Mouse (Mus musculus) G1E-ER4 (cell line): ENCODE measurements around the gene Ppp1r10. TPM values are rescaled to one million over a fixed set of nuclear protein-coding genes. Genes with fewer than 3 reads are reported as not detected.

Experiments used
- GATA1 ChIP-seq: IDR thresholded peaks from one replicate; pipeline ENCODE4 v1.8.0; 2012; ENCODE audit warnings: low read length, inconsistent platforms
- polyA plus RNA-seq: library from polyadenylated mRNA; stranded (reverse); fragments of >175 nt; gene quantifications from 2 replicates; pipeline ENCODE4 v1.2.3, GENCODE M21; 2012

The Ppp1r10 gene
- polyA plus RNA-seq, 1 experiment: 54.1 TPM

DNA sequence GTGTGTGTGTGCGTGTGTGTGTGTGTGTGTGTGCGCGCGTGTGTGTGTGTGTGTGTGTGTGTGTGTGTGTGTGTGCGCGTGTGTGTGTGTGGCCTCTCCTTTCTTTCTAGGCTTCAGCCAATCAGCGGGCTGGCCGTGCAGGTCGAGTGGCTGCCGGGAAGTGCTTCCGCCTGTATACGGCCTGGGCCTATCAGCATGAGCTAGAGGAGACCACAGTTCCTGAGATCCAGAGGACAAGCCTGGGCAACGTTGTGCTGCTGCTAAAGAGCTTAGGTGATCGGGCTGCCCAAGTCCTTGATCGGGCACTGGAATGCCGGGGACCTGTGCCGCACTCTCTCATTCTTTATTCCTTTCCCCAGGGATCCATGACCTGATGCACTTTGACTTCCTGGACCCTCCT is 28.5 kb upstream of the Ppp1r10 start:
- no peak for TF ChIP-seq GATA1

DNA sequence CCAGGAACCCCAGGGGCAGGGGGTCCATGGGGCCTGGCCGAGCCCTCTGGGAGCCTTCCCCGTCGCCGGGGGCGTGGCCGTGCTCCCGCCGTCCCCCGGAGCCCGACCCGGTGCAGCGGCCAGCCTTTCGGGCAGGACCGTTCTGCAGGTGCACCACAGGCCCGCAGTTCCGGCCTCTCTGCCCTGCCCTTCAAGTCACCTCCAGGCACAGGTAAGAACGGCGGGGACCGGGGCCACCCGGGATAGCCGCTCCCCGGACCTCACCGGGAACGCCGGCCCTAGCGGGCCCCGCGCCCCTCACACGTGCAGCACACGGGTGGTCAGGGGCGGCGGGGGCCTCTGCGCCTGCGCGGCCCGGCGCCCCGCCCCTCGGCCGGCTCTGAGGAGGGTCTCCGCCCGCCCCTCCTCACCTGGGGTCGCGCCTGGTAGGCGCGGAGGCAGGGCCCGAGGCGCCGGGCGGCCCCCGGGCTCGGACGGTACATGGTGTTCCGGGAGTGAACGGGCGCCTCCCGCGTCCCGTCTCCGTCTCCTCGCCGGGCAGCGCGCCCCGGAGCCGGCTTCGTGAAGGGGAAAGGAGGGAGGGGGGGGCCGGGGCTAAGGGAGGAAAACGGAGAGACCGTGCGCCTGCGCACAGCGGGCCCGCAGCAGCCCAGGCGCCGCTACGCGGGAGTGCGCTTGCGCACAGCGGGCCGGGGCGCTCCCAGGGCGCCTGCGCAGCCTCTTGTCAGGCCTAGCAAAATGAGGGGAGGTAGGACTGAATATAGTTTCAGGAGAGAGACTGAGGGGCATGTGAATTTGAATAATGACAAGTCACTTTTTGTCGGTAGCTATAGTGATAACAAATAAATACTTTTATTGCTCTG is 19.2 kb upstream of the Ppp1r10 start, which contains the start of gene 2310061I04Rik:
Gene 2310061I04Rik (minus strand): TSS at position 651 of the 863 bp plus-strand sequence.
- no peak for TF ChIP-seq GATA1

DNA sequence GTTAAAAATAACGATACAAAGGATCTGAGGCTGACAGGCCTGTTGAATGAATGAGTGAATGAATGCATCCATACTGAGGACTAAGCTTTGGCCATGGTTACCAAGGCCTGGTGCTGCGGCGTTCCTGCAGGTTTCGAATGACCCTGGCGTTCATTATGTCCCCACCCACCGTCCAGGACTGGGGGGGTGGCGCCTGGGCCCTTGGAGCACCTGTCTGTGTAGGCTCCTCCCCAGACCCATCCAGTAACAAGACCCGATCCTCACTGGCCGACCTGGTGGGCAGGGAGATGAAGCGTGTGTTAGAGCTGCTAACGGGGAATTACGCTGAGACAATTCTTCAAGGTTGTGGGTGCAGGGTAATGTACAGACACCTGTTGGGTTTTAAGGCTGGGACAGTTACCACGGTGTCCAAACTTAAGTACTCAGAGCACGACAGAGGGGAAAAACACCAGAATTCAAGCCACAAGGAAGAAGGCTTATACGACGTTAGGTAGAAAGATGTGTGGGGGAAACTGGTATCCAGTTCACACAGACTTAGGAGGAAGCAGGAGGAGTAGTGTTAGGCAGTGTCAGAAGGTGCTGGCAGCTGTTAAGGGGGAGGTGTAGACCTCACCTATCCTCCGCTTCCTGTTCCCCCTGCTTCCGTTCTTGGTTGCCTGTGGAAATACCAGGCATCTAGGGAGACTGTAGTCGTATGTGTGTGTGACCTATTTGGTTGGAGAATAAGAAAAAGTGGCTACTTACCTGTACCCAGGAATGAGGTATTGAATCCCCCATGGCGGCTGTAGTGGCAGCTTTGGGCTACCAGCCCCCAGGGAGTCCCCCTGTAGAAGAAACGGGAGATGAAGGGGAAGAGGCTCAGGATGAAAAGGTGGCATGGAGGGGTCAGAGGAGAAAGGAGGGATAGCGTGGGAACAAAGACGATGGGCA is 18.3 kb upstream of the Ppp1r10 start:
- TF ChIP-seq GATA1: no peak

DNA sequence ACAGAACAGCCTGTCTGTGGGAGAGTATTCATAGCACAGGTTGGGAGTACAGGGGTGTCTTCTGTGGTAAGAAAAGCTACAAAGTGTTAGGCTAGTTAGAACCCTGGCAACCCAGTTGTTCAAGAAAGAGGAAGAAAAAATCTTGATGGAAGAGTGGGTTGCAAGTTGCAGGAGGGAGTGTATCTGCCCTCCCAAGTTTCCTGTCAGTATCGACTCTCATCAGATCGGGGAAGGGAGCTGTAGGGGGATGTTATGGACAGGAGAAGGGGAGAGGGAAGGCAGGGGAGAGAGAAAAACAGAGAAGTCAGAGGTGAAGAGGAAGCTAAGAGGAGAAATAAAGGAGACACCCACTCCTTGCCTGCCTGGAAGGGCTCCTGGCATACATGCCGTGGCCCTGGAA is 15.6 kb upstream of the Ppp1r10 start:
- TF ChIP-seq GATA1: no peak

DNA sequence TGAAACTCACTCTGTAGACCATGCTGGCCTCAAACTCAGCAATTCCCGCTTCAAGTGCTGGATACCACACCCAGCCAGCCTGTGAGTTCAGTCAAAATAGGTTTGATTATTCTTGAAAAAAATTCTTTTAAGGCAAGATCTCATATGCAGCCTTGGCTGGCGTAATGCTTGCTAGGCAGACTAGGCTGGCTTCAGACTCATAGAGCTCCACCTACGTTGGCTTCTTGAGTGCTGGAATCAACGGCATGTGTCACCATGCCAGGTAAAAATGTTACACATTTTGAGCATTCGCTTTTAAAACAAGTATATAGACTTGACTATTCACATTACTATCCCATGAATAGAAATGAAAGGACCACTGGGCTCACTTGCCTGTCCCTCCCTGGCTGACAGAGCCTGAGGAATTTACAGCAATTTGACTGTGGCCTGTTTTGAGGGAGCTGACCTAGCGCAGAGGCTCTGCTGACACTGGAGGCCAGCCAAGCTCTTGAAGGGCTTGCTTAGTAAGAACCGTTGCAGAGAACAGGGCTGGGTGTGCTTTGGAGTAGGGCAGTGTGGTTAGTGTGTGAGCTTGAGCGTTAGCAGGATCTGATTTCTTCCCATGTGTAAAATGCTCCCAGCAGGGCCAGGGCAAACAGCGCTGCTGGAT is 12.8 kb upstream of the Ppp1r10 start:
- no peak for TF ChIP-seq GATA1

DNA sequence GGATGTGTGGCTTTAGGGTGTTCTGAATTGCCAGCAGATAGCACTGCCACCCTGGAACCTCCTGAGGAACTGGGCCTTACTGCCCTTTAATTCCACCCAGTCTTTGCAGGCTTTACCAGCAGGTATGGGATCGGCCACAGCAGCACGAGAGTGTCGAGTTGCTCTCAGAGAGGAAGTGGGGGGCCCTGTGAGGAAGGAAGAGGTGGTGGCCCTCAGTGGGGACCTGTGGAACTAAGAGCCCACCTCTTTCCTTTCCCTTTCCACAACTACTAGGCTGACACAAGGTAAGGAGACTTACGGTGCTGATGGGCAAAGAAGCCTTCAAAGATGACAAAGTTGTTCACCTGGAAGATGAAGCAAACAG is 12.3 kb upstream of the Ppp1r10 start:
- TF ChIP-seq GATA1: no peak

DNA sequence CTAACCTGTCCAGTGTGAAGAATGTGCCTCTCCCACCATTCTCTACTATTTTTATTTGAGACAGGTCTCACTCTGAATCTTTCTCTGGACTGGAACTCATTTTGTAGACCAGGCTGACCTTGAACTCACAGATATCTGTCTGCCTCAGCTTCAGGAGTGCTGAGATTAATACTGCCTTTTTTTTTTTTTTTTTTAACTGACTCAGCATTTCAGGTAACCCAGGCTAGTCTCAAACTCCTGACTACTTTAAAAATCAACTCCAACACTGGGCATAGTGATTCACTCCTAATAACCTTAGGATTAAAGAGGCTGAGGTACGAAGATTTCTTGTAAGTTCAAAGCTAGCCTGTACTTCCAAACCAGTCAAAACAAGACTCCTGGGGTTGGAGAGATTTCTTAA is 10.6 kb upstream of the Ppp1r10 start:
- TF ChIP-seq GATA1: no peak

DNA sequence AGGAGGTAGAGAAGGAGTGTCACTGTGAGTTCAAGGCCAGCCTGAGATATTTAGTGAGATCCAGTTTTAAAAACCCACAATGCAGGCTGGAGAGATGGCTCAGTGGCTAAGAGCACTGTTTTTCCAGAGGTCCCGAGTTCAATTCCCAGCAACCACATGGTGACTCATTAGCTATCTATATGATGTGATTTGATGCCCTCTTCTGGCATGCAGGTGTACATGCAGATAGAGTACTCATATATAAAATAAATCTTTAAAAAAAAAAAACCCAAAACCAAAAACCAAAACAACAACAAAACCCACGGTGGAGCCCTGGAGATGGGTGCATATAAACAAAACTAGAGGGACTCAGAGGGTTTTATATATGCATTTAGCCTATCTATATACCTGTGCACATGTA is 8.6 kb upstream of the Ppp1r10 start:
- no peak for TF ChIP-seq GATA1

DNA sequence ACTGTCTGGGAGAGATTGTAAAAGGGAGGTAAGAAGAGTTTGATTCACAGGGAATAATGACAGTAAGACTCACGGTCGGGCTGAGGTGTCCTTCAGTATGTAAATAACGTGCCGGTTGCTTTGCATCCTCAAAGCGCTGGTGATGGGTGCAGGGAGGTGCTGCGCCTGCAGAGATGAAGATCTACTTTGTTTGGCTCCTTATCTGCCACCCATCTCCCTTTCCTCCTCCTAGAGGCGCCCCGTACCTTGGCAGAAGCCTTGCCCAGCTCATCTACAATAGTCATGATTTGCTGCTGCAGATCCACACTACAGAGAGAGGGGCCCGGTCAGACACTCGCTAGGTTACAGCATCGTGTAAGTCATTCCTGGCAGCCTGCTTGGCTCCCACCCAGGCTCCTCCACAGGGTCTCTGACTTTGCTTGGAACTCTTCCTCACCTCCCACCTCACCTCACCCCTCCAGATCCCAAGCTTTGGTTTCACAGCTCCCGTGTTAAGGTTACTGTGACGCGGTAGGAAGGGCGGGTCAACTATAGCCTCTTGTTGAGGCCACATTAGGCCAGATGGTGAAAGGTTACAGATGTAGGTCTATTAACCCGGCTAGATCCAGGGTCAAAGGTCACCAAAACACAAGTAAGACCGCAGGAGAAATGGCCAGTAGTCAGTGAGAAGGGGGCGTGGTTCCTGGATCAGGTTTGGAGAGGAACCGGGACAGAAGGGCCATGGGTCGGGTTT is 6.9 kb upstream of the Ppp1r10 start:
- no peak for TF ChIP-seq GATA1

DNA sequence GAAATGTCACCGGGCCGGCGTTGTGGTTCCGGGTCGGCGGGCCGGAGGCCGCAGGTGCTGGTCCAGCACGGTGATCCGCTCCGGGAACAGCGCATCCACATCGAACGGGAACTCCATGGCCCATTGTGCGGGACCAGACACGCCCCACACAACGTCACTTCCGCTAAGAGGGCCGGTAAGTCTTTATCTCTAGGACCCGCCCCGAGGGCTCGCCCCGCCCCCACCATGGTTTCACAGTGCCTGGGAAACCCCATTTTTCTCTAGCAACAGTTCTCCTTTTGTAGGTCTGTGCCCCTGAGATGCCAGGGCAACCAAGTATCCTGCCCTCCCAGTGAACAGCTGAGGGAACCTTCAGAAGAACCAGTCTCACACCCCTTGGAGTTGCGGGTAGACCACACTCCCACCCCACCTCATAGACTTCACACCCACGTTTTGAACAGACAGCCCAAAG is 6.3 kb upstream of the Ppp1r10 start, which contains the start of gene Atat1:
Gene Atat1 (minus strand): TSS at position 157 of the 451 bp plus-strand sequence.
- TF ChIP-seq GATA1: no peak

DNA sequence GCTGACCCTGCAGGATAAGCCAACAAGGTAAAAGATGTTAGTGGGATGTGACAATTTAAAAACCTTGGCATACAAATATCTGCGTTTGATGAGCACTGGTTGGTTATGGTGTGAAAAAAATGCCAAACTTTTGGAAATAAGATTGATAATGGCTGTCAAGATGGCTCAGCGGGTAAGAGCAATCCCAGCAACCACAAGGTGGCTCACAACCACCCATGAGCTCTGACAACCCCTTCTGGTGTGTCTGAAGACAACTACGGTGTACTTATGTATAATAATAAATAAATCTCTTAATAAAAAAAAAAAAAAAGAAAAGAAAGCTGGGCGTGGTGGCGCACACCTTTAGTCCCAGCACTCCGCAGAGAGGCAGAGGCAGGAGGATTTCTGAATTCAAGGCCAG is 1.3 kb upstream of the Ppp1r10 start:
- no peak for TF ChIP-seq GATA1

DNA sequence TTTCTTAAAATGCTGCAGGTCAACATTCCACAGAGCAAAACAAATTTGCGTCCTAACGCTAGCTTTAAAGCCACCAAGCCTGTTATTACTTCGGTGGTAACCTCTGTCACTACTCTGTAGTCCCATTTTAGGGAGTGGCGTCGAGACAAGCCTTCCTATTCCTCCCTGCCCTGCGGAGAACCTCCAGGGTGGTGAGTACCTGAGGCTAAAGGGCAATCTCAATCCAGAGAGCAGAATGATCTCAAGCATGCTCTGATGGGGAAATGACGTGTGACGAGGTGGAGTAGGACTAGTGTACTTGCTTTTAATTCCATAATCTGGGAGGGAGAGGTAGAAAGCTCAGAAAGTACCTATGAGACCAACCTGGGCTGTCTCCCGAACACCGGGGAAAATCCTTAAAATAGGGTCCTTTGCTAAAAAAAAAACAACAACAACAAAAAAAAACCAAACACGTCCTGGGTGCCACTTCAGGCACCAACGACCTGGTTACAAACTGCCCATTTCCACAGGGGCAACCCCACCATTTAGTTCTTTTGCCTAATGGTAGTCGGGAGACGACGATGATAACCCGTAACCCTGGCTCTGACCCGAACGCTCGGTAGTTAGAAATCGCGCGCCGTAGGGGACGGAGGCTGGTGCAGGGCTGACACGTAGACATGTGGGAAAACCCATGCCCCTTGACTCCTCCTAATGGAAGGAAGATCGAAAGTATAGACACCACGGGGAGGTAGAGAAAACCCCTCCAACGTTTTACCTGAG is 517 bp upstream of the Ppp1r10 start:
- TF ChIP-seq GATA1: no peak

DNA sequence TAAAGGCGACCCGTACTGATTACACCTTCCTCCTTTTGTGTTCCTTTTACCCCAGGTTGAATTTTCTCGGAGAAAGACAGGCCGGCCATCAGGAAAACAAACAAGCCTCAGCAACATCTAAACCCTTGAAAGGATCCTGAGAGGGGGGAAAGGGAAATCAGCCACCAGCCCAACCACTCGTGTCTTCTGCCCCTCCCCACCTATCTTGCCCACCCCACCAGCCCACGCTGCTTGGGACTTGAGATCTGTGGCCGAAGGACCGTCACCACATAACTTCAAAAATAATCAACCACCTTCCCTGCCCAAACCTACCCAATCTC is 869 bp downstream of the Ppp1r10 start:
- TF ChIP-seq GATA1: no peak

DNA sequence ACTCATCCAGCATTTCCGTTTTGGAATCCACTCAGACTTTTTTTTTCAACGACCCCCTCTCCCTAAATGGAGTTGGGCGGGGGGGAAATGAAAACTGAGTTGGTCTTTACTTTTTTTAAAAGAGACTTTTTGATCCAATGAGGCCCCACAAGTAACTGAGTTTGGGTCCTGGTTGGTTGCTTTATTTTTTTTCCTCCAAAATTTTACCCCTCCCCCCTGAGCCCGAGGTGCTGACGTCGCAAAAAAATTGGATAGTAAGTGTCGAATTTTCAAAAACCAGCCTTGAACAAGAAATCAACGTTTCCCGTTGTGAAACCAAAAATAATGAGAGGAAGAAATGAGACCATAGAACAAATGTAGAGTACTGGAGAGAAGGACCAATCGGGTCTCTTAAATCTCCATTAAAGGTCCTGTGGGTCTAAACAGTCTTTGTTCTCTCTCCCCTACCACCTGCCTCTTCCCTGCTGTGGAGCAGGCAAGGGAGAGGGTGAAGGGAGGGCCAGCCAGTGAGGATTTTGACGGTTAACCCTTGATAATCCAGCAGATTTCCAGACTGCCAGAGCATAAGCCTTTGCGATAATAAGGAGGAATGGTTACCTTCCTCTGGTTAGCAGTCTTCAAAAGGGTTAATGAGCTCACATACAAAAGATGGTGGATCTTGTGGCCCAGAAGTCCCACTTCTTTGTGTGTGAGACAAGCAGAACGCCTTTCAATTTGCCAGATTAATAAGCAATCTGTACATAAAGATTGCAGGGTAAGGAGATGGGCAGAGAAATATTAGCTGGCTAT is 1.4 kb downstream of the Ppp1r10 start:
- no peak for TF ChIP-seq GATA1
